Mouse (Mus musculus): ENCODE results near the gene Tox3.

Tox3 gene

DNA sequence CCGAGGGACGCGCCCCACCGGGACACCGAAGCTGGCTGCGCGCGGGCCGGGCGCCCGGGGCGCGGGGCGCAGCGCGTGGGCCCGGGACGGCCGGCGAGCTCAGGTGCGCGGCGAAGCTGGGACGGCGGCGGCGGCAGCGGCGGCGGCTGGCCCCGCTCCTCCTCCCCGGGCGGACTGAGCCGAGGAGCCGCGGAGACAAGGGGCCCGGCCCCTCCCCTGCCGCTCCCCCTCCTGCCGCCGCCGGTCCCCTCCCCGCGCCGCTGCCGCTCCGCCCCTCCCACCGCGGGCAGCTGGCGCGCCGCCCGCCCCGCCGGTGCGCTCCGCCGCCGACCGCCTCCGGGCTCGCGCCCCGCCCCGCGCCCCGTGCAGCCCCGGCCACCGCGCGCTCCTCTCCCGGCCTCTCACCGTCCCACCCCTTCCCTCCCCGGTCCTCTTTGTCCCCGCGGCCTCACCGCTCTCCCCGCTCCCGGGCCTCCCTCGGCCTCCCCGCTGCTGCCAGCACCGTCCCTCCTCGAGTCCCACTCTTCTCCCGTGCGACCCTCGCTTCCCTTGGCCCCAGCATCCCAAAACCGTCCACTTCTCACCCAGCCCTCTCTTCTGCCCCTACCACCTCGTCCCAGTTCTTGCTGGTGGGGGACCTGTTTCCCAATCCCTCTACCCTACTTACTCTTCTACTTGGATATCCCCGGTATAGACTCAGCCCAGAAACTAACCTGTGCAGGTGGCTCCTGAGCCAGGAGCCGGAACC lies at the start of gene Tox3:
Tox3 (minus strand) TSS at position 166 of the 748 bp plus-strand sequence.
- peak; percentile 27 for DNase-seq (ENCODE audit: low read depth, low spot score)

DNA sequence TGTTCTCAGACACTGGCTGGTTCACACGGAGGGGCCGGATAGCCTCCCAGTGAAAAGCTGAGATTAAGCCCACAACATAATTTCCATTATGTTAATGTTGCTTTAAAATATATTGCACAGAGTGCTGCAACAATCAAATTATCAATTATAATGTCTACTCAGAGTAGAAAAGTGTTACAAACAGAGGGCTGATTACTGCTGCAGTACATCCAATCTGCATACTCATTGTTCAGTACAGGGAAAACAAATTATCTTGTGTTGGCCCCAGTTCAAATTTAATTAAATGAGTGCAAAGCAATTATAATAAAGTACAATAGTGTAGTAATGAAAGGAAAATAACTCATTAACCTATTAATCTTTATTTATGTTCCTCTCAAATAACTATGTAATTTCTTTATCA lies 44.5 kb upstream of the Tox3 start:
- no peak for DNase-seq (ENCODE audit: low read depth, low spot score)

DNA sequence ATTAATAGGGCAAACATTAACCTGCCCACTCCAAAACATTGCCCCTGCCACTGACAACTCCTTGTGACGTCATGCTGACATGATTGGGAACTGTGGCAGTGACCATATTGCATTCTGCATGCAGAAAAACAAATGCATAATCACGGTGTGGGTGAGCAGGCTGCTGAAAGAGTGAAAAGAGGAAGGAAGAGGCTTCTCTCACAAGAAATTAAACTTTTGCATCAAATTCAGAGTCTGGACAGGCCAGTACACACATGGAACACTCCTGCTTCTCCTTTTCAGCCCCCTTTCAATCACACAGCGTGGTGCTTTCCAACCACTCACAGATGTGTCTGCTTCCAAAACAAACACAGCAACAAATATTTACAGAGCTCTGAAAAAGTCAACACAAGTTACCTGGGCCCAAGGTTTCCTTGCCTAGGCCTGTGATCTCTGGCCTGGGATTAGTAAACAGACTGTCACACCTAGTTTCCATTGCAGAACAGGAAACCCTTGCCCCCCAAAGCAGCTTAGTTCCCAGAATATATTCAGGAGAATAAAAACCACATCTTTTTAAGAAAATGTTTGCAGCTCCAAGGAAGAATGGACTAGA lies 43.4 kb upstream of the Tox3 start:
- DNase-seq (ENCODE audit: low read depth, low spot score) = no peak

DNA sequence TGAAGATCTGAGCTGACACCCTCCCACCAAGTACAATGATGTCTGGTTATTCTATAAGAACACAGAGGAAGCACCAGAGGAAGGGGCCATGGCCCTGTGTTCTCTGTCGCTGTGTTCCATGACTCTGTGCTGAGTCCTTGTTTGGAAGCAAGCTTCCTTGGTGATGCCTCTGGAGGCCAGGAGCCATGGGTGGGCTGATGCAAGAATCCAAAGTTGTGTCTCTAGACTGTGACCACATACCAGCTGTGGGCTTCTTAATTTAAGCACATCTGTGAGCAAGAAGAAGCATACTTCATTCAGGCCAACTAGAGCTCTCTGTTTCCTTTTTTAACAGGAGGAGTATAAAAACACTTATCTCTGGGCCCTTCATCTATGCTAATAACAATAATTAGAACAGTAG lies 42.7 kb upstream of the Tox3 start:
- no peak for DNase-seq (ENCODE audit: low read depth, low spot score)

DNA sequence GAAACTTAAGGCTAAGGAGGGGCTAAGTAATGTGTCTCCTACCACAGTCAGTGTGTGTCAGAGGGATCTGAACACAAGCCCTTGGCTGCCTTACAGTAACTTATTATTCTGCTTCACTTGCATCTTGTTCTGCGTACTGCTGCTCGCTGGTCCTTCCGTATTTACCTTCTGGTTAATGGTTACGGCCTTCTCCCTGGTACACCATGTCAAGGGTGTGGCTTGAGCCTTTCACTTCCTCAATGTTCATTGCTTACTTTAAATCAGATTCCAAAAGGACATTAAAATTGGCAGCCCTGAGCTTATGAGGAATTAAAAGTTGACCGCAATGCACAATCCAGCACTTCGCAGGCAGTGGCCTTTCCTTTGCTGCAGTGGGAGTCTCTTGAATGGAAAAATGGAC lies 30.9 kb upstream of the Tox3 start:
- no peak for DNase-seq (ENCODE audit: low read depth, low spot score)

DNA sequence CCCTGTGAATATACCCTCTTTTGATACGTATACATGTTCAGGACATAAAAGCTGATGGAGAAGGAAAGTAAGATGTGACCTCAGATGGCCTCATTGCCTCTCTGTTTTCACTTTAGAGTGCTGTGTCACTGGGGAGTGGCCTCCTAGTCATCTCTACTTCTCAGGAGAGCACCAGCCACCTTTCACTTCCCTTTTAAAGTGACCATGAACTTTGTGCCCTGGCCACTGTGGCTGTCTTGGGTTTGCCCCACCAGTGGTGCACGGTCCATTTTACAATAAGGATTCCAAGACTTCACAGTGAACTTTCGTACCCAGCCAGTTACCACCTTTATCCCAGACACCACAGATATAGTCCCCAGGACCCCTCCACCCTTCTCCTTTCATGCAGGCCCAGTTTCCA lies 29.9 kb upstream of the Tox3 start:
- DNase-seq (ENCODE audit: low read depth, low spot score) = no peak

DNA sequence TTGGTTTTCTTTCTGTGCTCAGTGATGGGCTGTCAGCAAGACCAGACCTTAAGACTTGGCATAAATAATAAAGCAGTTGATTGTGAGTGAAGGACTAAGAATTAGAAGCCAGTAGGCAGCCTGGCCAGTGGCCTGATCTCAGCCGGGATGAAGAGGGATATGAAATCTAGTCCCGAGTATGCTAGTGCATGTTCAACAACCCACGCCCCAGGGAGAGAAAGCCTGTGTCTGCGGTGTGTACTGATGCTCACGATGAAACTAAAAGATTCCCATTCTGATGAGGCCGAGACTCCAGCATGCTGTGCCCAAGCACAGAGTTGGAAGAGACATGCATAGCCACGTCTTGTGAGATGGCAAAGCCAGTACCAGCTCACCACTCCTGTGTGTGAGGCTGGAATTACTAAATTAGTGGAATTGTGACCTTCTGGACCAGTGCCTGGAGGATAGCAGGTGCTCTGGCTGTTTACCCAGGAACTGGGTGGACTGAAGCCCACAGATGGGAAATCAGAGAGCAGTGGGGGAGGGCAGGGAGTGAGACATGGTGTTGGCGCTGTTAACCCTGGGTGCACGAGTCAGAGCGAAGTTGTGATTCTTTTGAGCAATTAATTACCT lies 23.6 kb upstream of the Tox3 start:
- no peak for DNase-seq (ENCODE audit: low read depth, low spot score)

DNA sequence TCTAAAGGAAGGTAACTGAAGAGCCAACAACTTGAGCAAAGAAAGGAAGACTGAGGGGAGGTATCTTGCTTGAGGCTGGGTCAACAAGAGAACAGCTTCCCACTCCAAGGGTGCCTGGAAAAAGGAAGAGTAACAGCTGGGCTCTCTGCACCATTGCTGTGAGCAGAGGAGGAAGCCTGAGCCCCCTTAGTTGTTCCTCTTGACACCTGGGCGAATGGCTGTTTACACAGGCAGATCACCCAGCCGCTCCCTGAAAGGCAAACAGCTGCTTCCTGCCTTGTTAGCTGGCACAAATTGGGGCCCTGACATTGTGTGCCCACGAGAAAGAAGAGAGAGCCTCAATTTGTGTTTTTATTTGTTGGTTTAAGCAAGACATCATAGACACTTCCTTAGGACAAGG lies 21.7 kb upstream of the Tox3 start:
- DNase-seq (ENCODE audit: low read depth, low spot score) = no peak

DNA sequence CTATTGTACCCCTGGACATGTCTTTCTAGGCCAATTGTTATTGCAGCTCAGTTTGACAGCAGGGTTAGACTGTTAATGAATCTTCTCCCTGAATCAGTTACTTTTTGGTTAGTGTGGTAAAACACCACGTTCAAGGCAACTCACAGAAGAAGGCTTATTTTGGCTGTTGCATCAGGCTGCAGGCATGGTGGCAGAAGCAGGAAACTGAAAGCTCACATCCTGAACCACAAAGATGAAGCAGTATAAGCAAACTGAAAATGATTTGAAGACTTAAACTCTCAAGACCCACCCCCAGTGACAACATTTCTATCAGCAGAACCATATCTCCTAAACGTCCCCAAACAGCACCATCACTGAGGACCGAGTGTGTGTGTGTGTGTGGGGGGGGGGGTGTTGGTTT lies 8.6 kb upstream of the Tox3 start:
- DNase-seq (ENCODE audit: low read depth, low spot score) = no peak

DNA sequence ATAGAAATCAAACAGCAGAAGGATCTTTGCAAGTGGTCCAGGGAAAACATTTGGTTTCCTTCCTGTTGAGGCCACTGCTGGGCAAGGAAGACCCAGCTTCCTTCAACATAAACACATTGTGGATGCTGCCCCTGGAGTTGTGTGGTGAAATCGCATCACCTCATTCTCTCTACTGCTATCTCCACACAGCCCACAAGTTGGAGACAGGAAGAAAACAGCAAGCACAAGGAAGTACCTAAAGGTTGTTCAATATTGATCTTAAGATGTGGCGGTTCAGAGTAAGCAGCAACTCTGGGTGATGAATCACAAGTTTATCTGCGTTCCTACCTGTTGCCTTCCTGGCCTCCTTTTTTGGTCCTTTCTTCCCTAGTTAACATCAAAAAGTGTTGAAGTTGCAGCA lies 6.6 kb upstream of the Tox3 start:
- no peak for DNase-seq (ENCODE audit: low read depth, low spot score)

DNA sequence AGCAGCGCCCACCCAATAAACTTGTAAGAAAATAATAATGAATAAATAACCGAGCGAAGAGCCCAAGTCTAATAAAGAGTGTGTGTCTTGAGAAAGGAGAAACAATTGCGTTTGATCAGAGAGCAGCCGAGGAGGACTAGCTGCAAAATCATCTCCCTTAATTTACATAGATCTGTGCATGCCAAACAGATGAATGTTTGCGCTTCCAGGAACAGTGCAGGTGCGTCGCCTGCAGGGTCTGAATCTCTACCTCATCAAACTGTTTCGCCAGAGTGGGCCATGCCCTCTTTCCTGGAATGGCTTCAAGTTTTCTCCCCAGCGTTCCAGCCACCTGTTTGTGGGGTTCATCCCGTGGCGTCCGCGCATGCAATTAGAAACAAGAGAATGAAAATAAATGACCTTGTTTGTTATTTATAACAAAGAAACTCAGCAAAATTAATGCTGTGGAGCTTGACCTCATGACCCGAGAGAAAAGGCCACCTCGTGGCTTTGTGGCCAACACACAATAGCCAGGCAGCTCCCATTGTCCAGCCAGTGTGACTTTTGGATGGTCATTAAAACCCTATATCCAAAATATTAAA lies 5.9 kb upstream of the Tox3 start:
- no peak for DNase-seq (ENCODE audit: low read depth, low spot score)

DNA sequence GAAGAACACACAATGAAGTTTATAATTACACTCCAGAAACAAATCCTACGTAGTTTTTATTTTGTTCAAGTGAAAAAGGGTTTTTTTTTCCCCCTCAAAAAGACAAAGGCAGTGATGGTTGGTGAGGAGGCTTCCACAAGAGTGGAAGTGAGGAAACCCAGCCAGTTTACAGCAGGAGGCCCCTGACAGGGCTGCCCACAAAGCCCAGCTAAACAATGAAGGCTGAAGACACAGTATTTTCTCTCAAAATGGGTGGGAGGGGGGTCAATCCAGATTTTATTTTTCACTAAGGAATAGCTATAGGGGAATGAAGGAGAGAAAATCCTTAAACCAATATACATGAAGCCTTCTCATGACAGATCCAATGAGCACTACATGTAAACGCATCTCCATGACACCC lies 5.4 kb upstream of the Tox3 start:
- DNase-seq (ENCODE audit: low read depth, low spot score) = no peak

DNA sequence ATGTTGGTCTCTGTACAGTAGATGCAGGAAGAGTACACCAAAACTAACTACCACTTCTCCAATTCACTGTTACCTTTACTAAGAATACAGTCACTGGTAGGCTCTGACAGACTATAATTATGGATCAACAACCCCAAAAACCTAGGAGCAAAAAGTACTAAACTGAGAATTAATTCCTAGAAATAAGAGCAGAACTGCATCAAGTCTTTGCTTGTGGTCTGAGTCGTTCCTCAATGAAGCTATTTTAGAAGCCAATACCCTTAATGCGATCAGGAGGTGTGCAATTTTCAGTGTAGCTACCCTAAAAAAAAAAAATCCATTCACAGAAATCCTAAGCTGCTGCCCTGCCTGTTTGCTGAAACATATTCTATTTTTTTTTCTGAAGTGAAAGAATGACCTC lies 4.8 kb upstream of the Tox3 start:
- no peak for DNase-seq (ENCODE audit: low read depth, low spot score)

DNA sequence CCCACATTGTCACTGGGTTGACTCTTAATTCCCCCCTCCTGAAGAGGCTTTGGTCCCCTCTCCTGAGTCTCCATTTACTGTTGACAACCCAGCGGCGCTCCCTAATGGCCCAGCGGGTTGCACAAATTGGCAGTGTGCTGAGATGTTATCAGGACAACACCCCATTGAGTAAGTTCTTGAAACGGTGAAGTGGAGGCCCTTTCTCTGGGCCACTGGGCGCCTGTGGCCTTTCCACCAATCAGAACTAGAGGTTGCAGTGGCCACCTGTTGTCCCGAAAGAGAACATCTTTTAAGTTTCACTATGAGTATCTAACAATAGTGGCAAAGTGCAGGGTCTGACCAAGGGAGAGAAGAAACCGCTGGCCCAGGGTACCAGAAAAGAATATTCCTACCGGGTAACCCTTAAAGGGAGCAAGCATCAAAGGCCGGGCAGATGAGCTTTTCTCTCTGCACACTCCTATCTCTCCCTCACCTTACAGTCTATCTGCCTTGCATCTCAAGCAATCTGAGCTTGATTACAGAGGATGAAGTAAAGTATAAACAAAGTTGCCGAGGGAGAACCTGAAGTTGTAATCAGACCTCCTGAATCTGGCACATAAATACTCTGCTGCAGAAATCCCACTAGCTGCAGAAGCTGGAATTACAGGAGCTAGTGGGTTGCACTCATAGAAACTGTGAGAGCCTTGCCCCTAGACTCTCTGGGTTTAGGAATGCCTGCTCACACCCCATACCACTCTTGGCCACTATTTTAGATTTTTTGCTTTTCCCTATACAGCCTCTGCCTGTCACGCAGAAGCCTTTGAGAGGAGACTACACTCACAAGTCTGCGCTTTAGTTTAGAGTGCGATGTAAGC lies 1.8 kb upstream of the Tox3 start:
- peak; percentile 52 for DNase-seq (ENCODE audit: low read depth, low spot score)

DNA sequence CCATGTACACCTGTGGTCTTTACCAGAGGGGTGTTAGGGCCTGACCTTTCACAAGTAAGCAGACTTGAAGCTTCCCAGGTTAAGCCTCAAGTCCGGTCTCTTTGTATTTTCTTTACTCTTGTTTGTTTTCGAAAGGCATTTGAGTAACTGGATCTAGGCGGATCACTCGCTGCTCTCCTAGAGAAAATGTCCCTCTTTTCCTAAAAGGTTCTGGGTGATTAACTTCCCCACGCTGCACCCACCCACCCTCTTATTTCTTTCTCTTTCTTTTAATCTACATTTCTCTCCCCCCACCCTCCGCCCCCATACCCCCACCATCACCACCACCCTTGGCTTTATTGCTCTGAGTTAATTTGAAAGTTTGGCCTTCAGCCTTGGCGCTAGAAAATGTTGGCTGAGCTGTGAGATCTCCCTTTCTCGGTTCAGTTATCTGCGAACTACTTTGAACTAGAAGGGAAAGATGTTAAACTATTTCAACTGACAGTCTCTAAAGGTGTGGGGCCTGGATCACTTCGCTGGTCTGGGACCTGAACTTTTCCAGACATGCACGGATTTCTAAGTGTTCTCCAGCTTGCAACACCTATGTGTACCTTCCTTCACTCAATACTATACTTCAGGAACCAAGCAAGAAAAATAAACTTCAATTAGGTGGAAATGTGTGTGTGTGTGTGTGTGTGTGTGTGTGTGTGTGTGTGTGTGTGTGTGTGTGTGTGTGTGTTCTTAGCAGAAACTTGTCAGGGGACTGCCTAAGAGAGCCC lies 962 bp upstream of the Tox3 start:
- DNase-seq (ENCODE audit: low read depth, low spot score) = no peak

DNA sequence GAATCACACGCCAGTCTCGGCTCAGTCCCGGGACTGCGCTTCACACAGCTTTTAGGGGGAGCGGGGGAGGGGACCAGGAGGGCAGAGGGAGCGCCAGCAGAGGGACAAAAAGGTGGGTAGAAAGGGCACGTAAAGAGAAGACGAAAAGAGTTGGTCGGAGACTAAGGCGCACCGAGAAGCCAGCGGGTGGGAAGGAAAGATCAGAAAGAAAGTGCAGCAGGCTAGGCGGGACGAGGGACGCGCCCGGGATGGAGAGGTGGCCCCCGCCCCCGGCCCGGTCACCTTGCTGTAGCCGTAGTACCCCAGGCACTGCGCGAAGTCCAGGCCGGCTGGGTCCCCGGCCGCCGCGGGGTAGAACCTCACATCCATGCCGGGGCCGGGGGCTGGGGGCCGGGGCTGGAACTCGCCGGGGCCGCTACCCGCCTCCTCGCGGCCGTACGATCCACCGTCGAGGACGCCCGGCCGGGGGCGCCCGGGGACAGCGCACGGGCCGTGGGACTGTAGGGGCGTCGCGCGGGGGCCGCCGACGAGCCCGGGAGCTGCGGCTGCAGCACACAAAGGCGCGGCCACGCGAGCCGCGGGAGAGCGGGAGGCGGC lies 464 bp downstream of the Tox3 start:
- DNase-seq (ENCODE audit: low read depth, low spot score) = peak; percentile 18

DNA sequence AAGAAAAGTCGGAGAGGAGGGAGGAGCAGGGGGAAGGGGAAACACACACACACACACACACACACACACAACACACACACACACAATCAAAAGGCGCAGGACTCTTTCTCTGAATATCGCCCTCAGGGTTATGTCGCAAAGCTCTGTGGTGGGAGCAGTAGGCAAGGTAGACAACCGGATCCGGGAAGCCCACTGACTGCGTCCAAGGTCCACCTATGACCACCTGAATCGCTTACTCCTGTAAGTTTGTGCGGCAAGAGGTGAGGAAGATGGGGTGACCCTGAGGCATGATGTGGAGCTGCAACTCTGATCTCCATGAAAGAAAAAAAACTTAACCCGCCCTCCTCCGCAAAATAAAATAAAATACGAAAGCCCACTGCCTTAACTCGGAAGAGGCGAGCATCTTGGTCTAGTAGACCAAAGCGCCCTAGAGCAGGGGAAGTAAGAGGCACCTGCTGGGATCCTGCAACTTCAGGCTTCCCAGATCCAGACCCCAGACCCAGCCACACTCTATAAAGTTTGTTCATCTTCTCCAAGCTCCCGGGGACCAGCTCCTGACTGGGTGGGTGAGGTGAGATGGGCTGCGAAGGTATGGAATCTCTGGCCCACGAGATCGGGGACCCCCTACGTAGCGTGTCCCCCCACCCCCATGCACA lies 1.1 kb downstream of the Tox3 start:
- no peak for DNase-seq (ENCODE audit: low read depth, low spot score)

DNA sequence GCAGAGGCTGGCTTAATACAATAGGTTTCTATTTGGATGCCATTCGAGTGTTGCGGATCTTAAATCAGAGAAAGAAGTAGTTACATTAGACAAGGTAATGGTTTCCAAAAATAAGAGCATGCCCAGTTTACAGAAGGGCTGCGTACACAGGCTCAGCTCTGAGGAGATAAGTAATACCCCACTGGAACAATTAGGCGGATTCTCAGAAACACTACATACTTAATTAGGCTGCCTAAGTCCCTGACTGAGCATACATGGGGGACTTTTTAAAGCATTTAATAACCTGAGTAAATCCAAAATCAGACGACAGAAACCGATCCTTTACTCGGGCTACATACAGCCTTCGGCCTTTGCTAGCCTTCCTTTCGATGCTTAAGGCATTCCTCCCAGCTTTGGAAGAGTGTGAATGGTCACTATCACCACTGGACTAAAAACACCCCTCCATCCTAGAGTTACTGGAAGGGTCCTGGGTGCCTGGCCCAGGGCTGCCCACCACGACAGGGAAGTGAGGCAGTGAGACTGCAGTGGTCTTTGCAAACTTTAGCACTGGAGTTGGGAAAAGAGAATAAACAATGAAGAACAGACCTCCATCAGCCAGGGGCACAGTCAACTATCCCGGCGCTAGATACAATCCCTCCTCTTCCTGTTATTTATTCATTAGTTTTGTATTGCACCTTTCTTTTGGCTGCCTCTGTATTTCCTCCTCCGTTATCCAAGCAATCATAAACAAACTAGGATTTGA lies 1.8 kb downstream of the Tox3 start:
- no peak for DNase-seq (ENCODE audit: low read depth, low spot score)
